Mouse (Mus musculus): ENCODE measurements around the gene Ccdc130. TPM values are rescaled to one million over a fixed set of nuclear protein-coding genes. Genes with fewer than 3 reads are reported as not detected.

The Ccdc130 gene
- total RNA-seq, 2 experiments from 2014 or later: 7.7 to 9.1 TPM

- intact Hi-C loops (cut with DNase I): no loop called here
- peak overlapping the region; percentile 80 for H3K27ac ChIP-seq
- peak overlapping the region; percentile 32 for H3K4me3 ChIP-seq
- no peak for TF ChIP-seq CTCF (IDR thresholded peaks at IDR 0.05)
- DNase-seq: no peak
Observed at GRCm38 (mm10) chr8:84208381-84209380, 61.5 kb downstream of the Ccdc130 start.

DNA sequence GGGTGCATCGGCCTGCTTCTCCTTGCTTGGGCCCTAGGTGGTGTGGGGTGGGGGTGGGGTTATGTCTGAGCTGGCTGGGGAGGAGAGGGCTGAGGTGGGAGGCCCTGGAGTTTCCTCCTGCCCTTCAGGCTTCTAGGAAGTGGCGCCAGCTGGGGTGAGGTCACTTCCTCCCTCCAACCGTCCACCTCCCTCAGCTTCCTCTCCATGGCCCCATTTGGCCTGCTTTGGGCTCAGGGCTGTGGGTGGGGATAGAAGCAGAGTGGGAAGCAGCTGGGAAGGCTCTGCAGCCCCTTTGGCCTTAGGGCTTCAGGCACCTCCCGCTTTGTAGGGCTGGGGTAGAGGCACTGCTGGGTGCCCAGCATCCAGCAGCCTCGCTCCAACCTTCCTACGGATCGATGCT, 62.4 kb downstream of the Ccdc130 start:
- intact Hi-C loops (cut with DNase I): no loop called here
- no peak for TF ChIP-seq CTCF (IDR thresholded peaks at IDR 0.05)
- Histone ChIP-seq H3K27ac (peak overlapping the region; percentile 80), H3K4me3 (peak overlapping the region; percentile 32)
- DNase-seq: peak; percentile 75

Small RNA genes lying within 50 kb of the gene (microRNA-seq; reads per million reads assigned to microRNA genes)
- gene Mir23a (62,548 reads per million, percentile 99 among the genes with 10 or more reads in this experiment), gene Mir24-2 (not detected), gene Mir27a (3,536 reads per million, percentile 87 among the genes with 10 or more reads in this experiment), gene Mir3074-2 (not detected)

Other genes starting within 250 kb of the Ccdc130 start
- under 1 TPM in 1 of 2 experiments, not detected in 1; 0.31 TPM for gene Palm3, start 248.9 kb downstream of the Ccdc130 start, total RNA-seq (2021)
- gene Il27ra, start 227.8 kb downstream of the Ccdc130 start, total RNA-seq (2021): under 1 TPM; 0.36 to 0.61 TPM
- gene Rln3, start 225.4 kb downstream of the Ccdc130 start, total RNA-seq (2021): not detected
- gene Gm10643, start 205.2 kb downstream of the Ccdc130 start, total RNA-seq (2021): 1 to 10 TPM in 1 of 2 experiments, under 1 TPM in 1; 0.84 to 1.2 TPM
- 1 to 10 TPM; 4.4 to 4.7 TPM for gene Rfx1, start 203.5 kb downstream of the Ccdc130 start, total RNA-seq (2021)
- gene Dcaf15, start 165.6 kb downstream of the Ccdc130 start, total RNA-seq (2021): 1 to 10 TPM; 4.8 to 5.4 TPM
- not detected for gene Podnl1, start 144.4 kb downstream of the Ccdc130 start, total RNA-seq (2021)
- gene Cc2d1a, start 122.4 kb downstream of the Ccdc130 start, total RNA-seq (2021): 10 to 100 TPM; 16.8 to 18.6 TPM
- gene 4930432K21Rik, start 122.4 kb downstream of the Ccdc130 start, total RNA-seq (2021): under 1 TPM; 0.28 to 0.50 TPM
- not detected for gene Nanos3, start 85.2 kb downstream of the Ccdc130 start, total RNA-seq (2021)
- 1 to 10 TPM; 5.2 to 8.6 TPM for gene Zswim4, start 33.3 kb downstream of the Ccdc130 start, total RNA-seq (2021)
- 100 to 1,000 TPM; 187 to 222 TPM for gene D8Ertd738e, start 20.7 kb downstream of the Ccdc130 start, total RNA-seq (2021)
- 10 to 100 TPM; 14.0 to 15.9 TPM for gene Mri1, start 13.1 kb downstream of the Ccdc130 start, total RNA-seq (2021)
- 1 to 10 TPM; 4.7 to 6.1 TPM for gene Cacna1a, start 118.1 kb upstream of the Ccdc130 start, total RNA-seq (2021)

All from gastrocnemius, adult 2 months (tissue).